Mouse (Mus musculus) ovary, postnatal 10 days (tissue): ENCODE data around the gene Chpf2.
"Not testable (repeated sequence)": the region's sequence is repeated elsewhere in the genome, so short reads cannot be mapped to it uniquely, and the experiment has no call there.

ENCODE experiments used
- DNase-seq: peaks from one replicate; pipeline ENCODE4 v3.0.0; 2022; ENCODE audit warnings: low spot score

Gene Chpf2

DNA sequence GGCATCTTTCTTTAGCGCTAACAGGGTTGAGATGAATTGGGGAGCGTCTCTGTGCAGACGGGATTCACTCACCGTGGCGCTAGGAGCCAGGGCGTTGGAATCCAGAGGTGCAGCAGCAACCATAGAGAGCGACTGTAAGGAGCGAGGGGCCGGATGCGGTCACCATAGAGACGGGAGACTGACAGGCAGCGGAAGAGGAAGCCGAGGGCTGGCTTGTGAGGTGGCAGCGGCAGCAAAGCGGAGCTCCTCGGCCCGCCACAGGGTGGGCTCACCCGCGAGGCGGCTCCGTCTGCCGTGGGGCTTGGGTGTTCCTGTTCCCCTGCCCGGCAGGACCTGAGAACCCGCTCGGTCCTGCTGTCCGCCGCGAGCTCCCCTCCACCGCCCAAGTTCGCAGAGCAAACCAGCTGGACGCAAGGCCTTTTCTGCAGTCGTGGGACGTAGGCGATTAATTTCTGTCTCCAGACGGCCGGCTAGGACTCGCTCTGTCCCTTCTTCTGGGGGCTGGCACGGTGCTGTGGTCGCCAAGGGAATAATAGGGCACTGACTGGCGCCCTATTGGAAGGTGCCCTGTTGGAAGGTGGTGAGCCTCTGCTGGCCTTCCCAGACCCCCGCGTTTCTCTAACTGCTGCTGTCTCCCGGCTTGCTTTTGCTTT, at the start of gene Chpf2:
Gene Chpf2 (plus strand): TSS at position 195 of the 653 bp plus-strand sequence.
- no peak for DNase-seq

DNA sequence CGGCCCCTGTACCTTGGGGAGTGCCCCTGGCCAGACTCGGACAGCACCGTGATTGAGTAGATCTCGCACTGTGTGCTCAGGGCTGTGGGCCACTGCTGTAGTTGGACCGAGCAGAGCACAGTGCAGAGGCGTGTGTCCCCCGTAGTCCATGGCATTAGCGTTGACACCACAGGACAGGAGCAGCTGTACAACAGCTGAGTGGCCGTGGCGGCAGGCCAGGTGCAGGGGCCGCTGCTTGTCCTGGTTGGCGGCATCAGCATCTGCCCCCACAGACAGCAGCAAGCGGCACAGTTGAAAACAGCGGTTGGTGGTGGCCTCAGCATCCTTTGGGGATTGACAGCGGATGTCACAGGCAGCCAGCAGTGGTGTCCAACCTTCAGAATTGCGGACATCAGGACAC, 48.9 kb upstream of the Chpf2 start:
- no peak for DNase-seq

DNA sequence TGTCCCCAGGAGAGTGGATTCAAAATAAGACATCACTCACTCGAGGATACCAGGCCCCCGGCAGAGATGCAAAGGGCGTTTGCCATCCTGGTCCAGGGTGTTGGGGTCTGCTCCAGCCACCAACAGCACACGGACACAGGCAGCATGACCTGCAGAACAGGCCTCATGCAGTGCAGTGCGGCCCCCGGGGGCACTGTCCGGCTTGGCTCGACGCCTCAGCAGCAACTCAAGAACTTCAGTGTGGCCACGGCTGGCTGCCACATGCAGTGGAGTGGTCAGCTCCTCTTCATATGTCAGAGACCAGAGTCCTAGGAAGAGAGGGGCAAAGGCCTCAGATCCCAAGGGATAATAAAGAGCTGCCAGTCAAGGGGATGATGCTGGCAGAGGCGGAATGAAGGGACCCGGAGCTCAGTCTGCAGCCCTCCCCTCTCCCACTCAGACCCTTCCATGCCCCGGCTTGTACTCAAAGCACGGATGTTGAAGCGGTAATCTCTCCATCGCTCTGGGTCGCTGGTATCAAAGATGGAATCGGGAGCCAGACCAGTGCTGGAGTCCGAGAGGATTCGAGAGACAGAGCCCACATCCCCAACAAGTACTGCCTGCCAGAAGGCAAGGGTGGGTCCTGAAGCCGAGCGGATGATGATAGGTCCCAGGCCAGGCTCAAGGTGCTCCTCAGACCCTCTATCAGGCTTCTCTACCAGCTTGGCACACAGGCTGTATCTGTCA, 46.8 kb upstream of the Chpf2 start:
- DNase-seq = no peak

DNA sequence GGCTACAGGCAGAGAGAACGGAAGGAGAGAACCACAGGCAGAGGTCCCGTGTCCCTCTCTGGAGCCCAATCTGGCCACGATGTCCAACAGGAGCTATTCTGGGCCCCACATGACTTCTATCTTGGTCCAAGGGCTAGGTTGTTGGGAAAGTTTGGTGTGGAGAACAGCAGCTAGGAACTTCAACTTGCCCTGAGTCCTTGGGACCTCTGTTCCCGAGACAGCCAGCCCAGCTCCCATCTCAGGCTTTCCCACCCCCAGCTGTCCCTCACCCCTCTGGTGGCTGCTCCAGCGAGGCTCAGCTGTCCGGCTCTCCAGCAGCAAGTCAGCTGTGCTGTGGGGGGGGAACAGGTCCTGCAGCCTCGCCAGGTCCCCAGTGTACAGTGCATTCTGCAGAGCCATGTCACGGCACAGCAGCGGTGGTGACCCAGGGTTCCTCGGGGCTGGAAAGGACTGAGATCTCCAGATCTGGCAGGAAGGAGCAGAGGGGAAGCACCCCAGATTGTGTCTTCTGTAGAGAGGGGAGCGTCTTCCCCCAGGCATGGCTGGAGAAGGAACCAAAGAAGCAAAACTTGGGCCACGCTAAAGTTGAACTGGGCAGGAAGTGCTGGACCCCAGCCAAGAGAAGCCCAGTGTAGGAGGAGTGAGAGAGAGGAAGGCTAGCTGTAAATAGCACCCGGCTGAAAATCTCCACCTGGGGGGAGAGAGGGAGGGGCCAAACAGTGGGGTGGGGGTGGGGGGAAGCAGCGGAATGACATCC, 46.0 kb upstream of the Chpf2 start, which contains the start of gene Asb10:
Gene Asb10 (minus strand): TSS at position 592 of the 757 bp plus-strand sequence.
- no peak for DNase-seq

DNA sequence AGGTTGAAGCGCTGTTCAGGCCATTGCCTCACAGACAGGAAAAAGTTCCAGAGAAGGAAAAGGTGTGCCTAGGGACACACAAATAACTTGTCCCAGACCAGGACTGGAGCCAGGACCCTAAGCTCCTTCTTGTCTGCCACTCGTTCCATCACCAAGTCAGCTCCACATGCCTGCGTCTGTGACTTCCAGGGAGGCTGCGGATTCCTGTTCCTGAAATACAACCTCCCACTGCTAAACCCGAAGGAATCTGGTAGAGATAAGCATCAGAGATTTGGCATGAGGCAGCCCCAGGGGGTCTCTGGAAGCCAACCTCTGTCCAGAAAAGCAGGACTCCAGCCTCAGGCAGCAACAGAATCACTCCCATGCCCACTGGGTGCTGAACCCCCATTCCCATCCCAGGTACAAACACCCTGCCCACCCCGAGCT, 45.4 kb upstream of the Chpf2 start:
- no peak for DNase-seq

DNA sequence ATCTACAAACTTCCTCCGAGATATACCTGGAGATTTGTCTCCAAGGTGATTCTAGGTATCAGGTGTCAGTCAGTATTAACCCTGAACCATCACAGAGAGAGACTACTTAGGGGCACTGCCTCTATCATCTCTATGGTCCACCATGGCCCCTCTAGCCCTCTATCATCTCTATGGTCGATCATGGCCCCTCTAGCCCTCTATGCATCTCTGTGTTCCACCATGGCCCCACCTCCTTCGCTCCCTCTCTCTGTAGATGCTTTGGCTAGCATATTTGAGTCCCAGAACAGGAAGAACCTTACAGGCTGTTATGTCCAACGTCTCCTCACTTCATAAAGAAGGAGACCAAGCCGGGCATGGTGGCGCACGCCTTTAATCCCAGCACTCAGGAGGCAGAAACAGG, 43.9 kb upstream of the Chpf2 start:
- DNase-seq = no peak

DNA sequence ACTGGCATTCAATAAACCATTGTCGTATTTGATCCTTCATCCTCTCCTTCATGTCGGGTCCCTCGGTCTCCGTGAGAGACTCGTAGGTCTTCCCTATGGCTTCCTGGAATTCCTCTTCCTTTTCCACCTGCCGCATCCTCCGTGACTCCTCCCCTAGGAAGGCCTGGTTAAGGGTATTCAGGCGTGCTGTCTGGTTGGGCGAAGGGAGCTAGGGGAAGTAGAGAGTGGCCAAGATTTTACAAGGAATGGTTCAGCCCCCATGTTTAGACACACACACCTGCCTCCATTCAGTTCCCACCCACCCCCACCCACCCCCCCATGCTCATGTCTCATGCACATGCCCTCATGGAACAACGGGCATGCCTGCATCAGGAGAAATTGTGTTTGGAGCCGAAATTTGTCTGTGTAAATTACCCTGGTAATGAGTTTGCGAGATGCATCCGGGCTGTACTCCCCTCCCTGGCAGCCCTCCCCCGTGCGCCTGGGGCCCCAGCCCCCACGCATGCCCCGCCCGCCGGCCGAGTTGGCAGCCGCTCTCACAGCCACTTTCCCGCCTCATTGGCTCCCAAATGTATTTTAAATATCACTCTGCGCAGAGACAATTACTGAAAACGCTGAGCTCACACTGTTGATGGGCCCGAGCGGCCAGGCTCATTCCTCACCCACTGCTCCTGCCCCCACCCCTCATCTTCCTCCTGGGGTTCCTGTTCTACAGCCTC, 35.8 kb upstream of the Chpf2 start:
- DNase-seq = peak; percentile 35

DNA sequence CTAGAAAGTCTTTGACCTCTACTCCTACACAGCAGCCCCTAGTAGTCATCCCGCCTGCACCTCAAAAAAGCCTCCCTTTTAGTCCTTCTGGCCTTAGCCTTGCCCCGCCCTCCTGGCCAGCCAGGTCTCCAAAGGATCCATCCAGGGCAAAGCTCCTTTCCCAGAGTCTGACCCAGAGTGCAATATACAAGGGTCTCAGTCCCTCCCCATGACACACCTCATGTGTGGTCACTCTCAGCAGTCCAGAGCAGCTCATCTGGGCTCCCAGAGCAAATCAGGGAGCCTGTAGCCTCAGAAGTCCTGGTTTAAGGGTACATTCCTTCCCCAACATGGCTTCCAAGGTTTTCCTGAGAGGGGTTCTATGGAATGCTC, 35.2 kb upstream of the Chpf2 start:
- no peak for DNase-seq

DNA sequence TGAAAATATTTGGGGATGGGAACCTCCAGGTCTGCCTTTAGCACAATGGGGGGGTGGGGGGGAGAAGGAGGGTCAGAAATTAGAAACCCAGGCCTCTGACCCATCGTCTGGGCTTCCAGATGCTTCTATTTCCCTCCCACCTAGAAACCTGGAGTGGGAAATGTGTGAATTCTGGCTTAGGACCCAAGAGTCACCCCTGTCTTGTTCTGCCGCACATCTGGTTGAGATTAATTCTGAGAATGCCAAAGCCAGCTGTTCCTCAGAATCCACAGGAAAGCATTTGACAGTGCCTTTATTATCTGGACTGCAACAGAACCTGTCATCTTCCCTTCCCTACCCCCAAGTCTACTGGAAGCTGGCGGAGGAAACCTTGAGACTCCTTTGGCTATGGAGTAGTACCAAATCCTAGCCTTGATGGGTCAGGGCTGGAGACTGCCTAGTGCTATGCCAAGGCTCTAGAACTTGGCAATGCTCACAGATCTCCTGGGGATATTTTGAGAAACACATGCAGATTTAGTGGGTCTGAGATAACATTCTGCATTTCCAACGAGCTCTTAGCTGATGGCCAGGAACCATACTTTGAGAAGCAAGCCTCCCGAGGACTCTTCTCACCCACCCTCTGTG, 32.8 kb upstream of the Chpf2 start:
- DNase-seq = no peak

DNA sequence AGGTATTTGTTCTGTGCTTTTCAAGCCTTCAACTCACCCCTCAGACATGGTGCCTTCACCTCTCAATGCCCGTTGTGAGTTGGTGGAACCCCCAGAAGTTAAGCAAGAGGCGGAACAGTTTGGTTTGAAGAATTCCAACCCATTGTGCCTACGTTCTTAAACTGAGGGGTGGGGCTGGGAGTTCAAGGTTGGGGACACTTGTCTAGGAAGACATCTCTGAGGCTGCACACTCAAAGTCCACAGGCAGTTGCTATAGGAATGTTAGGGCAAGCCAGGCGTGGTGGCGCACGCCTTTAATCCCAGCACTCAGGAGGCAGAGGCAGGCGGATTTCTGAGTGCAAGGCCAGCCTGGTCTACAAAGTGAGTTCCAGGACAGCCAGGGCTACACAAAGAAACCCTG, 31.2 kb upstream of the Chpf2 start:
- not testable (repeated sequence) for DNase-seq

DNA sequence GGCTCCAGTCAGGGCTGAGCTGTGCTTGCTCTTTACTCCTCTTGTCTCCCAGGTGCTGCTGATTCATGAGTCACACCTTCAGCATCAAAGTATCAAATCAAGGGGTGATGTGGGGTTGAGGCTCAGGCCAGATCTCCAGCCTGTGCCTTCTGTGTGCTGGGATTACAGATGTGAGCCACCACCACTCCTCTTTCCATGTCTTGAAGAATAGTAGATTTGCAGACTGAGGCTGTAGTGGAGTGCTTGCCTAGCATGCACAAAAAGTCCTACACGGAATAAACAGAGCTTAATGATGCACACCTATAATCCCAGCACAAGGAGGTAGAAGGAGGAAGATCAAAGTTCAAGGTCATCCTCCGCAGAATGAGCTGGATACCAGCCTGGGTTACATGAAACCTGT, 29.8 kb upstream of the Chpf2 start, which contains the start of gene 4931409K22Rik:
Gene 4931409K22Rik (minus strand): TSS at position 101 of the 400 bp plus-strand sequence.
- DNase-seq = no peak

DNA sequence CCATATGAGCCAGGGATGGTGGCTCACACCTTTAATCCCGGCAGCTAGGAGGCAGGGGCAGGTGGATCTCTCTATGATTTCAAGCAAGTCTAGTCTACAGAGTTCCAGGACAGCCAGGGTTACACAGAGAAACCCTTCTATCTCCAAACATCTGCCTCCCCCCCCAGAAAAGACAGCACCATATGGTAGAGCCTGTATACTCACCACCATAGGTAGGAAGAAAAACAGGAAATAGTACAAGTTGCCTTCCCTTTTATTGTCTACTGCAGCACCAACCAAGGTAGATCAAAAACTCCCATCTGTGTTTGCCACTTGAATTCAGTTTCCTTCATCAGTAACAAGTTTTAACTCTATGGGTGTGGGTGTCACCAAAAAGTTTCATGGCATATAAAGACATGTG, 10.6 kb upstream of the Chpf2 start:
- DNase-seq = no peak

DNA sequence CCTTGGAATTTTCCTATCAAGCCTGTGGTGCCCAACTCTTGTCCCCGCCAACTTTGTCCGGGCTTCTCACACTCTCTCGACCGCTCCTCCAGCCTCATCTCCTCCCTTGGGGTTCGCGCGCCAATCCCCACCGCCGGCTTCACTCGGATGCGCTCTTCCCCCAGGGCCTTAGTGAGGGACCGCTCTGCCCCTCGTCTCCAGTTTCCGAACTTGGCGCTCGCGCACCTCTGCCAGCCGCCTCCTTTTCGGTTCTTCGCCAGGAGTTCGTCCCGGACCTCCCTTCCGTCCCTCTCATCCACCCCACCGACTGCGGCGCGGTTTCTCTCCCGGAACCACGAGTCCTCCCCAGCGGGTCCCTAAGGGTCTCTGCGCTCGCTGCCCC, 9.7 kb upstream of the Chpf2 start:
- no peak for DNase-seq

DNA sequence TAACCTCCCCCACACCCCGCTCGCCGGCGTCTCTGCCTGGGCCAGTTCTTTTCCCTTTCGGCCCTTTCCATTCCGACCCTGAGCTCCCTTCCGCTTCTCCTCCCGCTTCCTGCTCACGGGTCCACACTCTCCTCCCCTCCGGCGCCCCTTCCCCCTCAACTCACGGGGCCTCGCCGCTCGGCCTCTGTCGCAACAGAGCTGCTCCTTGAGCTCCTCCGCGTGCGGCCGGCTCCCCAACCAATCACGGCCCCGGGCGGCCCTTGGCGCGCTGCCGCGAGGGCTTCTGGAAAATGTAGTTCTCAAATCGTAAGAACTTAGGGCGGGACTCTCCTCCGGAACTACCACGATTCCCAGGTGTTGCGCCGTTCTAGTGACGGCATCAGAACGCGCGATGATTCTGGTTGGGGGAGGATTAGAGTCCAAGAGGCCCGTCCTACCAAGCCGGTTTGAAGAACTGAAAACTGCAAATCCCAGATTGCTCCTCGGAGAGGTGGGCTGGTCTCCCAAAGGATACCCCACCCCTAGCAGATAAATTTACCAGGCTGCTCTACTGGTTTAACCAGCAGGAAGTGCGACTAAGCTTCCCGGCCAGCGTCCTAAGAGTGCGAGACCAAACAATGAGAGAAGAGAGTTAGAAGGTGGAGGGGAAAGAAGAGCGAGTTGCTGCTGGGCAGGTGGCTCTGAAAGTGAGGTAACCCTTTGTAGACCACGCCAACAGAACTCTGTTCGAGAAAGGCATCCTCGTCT, 9.2 kb upstream of the Chpf2 start, which contains the start of gene Abcf2:
Gene Abcf2 (minus strand): TSS at position 285 of the 747 bp plus-strand sequence.
- DNase-seq = peak; percentile 100

DNA sequence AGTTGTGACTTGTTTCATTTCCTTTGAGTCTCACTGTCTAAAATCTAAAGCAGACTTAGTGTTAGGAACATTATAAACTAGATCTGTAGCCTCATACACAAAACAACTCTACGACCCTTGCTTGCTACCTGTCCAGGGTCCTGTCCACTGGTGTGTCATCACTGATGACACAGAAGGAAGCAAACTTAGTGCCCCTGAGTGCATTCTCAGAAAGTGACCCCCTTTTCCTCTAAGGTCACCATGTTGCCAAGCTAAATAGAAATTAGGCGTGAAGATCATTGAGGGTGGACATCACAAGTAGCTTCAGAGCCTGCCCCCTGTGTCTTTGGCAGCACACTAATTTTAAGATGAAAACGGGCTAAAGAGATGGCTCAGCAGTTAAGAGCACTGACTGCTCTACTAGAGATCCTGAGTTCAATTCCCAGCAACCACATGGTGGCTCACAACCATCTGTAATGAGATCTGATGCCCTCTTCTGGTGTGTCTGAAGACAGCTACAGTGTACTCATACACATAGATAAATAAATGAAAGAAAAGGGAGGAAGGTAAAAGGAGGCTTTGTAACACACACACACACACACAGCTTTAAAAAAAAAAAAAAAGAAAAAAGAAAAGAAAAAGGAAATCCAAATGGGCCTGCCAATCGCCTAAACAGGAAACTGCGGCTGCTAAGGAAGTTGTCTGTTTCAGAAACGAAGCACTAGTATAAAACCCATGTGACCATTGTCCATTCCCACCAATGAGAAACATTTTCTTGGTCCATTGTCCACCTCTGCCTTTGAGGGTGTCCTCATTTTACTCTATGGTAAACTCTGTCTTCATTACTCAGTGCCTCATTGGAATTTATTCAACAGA, 8.2 kb upstream of the Chpf2 start:
- DNase-seq = no peak

DNA sequence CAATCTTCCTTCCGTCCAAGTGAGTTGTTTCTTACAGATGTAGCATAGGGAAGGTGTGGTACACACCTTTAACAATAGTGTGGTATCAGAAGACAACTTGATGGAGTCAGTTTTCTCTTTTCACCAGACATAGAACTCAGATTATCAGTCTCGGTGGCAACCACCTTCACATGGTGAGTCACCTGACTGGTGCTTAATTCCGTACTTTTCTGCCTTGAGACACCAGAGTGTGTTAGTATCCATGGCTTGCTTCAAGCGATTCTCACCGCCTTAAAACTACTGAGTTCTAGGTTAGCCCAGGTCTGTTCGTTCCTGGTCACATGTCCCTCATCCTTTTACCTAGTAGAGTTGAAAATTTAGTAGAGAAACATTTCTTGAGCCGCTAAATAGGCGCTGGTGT, 435 bp upstream of the Chpf2 start:
- no peak for DNase-seq

DNA sequence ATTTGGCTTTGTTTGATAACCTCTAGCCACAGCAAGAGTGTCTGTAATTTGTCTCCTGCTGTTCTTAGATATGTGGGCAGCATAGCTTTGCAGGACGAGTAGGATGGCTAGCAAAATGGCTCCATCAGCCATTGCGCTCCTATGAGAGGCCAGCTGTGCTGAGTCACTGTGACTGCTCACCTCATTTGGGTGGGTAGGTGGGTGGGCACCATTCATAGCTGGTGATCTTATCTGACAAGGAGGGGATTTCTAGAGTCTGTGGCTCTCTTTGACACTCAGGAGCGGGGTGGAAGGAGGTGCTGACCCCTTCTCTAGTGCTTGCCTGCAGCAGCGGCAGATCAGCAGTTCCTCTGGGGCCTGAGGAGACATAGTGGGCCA, 648 bp downstream of the Chpf2 start:
- DNase-seq = no peak

DNA sequence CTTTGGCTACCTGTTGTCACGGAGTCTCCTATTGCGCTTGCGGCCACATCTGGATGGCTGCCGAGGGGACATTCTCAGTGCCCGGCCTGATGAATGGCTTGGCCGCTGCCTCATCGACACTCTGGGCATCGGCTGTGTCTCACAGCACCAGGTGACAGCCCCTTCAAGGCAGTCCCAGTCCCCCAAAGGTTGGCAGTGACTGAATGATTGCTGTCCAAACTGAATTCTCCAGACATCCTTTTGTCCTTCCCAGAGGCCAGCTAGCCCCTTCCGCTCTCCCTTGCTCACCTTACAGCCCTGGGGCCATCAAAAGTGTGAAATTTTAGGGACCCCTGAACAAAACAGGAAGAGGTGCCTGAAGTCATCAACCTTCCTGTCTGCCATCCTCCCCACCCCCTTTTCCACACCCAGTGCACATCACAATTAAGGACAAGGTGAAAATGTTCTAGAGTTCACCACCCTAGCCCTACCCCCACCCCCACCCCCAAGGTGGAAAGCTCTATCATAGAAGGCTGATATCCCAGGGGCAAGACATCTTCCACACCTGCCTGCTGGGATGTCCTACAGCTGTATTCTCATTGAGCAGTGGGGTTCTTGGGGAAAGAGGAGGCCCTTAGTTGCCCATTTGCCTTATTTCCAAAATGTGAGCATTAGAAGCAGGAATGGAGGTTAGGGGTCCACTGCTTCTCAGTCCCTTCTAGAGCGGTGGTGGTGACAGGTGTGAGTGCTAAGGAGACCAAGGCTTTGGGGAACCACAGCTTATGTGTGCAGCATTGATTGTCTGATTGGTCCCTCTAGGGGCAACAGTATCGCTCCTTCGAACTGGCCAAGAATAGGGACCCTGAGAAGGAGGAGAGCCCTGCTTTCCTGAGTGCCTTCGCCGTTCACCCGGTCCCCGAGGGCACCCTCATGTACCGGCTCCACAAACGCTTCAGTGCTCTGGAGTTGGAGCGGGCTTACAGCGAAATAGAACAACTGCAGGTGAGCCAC, 3.3 kb downstream of the Chpf2 start:
- DNase-seq = no peak

DNA sequence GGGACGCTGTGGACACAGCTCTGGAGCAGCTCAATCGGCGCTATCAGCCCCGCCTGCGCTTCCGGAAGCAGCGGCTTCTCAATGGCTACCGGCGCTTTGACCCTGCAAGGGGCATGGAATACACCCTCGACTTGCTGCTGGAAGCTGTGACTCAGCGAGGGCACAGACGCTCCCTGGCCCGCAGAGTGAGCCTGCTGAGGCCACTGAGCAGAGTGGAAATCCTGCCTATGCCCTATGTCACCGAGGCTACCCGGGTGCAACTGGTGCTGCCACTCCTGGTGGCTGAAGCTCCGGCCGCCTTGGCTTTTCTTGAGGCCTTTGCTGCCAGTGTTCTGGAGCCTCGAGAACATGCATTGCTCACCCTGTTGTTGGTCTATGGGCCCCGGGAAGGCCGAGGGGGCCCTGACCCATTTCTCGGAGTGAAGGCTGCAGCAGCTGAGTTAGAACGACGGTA, 4.8 kb downstream of the Chpf2 start:
- no peak for DNase-seq
